Mouse (Mus musculus) megakaryocyte, adult 5-6 weeks (primary cell): ENCODE measurements around the gene Fibcd1. TPM values are rescaled to one million over a fixed set of nuclear protein-coding genes. Genes with fewer than 3 reads are reported as not detected.
A peak's percentile ranks its signal among the peaks of the same experiment; 100 is the strongest.

Experiments
- ATAC-seq: 2 replicates; pipeline ENCODE4 v1.8.0; 2016; ENCODE audit warnings: mild to moderate bottlenecking, inconsistent platforms; ENCODE audit not compliant: poor library complexity, severe bottlenecking
- total RNA-seq, 2 experiments: library from RNA; stranded (forward) in 1 of 2; stranded (reverse) in 1 of 2; fragments of 153-499, 151-499 nt in 1 of 2; fragments of 221-1000, 200-1000 nt in 1 of 2; gene quantifications; 2 replicates each; pipeline versions ENCODE4 v1.2.3 to v1.2.4; 2015 to 2017

Fibcd1 gene
- total RNA-seq, 2 experiments from 2014 or later: not detected

DNA sequence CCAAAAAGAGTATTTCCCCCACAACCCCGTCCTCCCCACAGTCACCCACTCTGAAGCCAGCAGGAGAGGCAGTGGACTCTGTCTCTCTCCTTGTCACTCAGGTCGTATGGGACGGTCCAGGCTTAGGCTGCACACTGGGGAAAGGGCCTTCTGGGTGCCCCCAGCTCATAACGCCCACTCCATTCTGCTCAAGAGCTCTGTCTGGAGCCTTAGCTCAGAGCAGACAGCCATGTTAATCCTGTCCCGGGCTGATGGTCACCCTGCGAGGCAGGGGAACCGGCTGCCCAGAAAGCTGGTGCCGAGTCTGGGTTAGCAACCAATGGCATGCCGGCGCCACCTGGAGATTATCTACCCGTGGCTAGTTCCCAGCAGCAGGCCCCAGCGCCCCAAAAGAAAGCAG is 12.7 kb upstream of the Fibcd1 start:
- no peak for ATAC-seq

DNA sequence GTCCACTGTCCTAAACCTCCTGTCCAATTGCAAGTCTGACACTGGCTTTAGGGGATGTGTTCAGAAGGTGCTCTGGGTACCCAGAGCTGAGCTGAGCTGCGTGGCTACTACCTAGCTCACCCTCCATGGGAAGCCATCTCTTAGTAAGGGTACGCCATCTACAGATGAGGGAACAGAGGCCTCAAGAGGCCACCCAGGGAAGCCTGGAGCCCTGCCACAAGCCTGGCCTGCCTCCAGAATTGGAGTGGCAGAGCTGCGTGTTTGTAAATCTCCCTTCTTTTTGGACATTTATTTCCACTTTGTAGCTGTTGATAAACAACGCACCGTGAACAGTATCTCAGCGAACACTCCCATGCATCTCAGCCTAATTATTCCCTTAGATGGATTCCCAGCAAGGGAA is 11.4 kb upstream of the Fibcd1 start:
- ATAC-seq: no peak

DNA sequence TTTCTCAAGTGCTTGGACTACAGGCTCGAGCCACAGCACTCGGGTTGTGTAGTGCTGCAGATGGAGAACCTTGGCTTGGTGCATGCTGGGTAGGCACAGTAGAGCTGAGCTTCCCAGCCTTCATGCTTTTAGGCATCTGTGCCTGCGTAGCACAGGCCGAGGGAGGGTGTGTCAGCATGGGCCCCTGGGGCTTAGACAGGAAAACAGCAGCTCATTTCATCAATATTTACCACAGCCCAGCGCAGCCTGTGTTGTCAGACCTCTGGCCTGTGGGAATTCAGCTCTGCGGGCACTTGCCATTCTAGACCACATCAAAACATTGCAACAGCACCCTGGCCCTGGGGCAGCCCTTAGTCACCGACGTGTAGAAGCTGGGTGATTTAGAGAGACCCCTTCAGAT is 10.2 kb upstream of the Fibcd1 start:
- ATAC-seq: no peak

DNA sequence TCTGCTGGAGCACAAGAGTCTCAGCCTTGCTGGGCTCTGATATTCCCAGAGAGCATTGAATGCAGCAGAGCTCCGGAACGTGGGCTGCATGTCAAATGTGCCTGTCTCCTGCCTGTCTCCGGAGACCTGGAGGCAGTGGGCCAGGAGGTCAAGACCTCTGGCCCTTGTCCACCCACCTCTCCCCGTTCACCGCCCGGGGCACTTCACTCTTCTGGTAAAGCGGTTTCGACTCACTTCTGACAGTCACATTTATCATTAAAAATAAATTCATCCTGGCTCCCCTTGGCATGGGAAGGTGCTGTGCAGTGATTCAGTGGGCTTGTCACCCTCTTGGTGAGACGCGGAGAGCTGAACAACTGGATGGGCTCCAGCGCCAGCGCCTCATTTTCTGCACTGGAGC is 4.3 kb upstream of the Fibcd1 start:
- ATAC-seq: no peak

DNA sequence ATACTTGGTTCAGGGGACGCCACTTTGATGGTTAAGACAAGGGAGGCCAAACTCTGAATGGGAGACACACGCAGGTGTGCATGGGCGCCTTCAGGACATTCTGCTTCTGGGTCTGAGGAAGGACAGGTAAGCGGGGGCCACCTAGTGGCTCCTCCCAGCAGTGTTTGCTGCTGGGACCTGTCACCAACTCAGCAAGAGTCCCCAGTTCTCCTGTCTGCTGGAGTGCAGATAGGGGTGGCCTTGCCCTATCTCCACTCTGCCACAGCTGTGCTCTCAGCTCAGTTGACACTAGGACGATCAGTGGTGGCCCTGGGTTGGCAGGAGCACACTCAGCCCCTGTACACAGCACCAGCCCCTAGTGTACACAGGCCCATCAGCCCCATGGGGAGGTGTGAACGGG is 2.1 kb upstream of the Fibcd1 start:
- no peak for ATAC-seq

DNA sequence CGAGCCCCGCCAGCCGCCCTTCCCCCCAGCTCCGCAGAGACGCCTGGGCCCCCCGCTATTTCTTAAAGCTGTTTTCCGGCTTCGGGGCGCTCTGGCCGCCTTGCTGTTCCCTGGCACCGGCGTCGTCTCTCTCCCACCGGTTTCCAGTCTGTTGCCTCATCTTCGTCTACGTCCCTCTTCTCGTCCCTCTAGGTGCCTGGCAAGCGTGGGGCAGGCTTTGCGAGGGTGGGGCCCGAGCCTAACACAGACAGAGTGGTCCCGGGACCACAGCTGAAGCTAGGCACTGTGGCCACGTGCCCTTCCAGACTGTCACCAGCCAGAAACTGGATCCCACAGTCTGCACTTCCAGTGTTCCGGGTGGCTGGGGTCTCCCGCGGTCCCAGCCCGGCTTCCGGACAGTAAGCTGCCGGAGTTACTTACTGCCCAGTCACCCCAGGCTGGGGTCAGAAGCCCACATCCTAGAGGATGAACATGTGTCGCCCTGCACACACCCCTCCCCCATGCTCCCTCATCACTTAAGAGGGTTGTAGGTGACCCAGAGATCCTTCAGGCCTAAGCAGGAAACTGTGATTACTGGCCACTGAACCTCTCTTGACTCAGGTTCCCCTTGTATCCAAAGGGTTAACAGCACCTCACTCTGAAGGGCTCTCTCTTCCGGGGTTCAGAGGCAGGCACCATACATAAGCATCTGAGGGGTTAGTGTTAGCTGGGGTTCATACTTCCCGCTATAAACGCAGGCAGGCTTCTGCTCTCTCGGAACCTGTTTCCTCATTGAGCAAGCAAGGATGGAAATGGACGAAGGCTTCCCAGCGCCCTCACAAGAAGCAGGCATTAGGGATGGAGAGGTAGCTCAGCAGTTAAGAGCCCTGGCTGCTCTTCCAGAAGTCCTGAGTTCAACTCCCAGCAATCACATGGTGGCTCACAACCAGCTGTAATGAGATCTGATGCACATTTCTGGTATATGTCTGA is 1.2 kb upstream of the Fibcd1 start:
- ATAC-seq: no peak

DNA sequence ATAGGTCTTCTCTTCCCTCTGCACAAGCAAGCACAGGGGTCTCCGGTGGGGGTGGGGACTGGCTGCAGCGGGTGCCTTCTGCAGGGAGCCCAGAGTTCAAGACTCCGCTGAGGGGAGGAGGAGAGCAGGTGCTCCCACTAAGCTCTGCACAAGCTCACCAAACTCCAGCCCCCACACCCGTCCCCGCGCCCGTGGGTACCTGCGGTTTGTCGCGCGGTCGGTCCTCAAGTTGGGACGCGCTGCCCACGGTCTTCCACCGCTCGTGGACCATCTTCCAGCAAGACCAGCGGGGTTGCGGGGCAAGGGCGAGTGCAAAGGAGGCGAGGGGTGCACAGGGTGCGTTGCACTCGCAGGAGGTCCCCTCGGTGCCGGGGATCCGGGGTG is 301 bp downstream of the Fibcd1 start:
- no peak for ATAC-seq

DNA sequence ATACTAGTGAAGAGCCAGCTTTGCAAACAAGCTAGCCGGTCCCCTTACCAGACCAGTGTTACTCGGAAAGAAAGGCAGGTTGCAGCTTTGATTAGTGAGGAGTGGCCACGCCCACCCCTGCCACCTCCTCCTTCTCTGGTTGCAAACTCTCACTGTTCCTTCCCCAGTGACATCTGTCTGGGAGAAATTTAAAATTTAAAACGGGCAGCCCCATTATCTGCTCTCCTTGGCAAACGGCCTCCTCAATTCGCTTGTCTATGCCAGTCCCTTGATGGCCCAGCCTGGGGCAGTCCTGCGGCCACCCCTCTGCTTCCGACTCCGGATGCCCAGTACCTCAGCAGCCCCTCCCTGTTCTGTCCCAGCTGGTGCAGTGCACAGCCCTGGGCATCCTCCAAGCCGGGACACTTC is 1.1 kb downstream of the Fibcd1 start:
- ATAC-seq: no peak

DNA sequence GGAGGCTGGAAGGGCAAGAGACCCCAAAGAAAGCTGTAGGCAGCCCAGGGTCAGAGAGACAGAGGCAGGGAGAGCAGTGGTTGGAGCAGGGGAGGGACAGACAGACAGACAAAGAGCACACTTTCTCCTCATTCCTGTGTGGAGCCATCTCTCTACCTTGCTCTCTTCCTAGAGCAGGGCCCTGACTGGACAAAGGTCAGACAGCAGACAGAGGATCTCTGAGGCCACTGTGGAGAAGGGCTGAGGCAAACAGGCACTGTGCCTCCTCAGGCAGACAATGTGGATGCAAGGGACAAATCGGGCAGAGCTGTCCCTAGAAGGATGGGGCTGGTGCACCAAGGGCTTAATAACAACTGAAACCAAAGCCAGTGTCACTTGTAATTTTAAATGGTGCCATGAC is 6.9 kb downstream of the Fibcd1 start:
- no peak for ATAC-seq

DNA sequence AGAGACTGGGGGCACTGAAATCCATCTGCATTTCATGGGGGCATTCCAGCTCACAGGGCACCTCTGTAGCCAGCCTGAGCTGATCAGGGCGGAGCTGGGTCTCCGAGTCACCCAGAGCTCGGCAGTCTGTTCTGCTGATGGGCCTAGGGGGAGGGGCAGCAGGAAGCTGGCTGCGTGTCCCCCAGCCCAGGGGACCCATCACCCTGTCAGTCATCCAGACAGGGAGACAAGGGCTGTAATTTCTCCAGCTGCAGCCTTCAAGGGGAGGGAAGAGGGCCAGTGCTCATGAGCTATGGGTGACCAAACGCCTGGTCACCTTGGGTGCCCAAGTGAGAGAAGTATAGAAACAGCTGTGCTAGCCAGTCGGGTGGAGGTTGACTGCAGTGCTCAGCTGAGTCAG is 8.8 kb downstream of the Fibcd1 start:
- no peak for ATAC-seq

DNA sequence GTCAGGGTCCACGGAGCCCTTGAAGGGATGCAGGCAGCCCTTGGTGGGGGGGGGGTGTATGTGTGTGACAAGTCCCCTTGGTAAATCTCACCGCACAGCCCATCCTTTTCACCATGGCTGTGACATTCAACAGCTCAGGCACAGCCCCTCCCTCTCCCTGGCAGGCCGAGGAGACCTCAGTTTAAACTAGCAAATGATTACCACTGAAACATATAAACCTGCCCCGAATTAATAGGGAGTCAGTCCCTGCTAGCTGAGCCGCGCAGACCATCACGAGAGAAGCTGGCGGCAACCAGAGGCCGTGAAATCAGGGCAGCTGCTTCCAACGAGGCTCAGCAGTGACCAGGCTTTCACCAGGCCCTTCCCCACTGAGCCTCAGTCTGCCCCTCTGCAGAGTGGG is 9.7 kb downstream of the Fibcd1 start:
- no peak for ATAC-seq

DNA sequence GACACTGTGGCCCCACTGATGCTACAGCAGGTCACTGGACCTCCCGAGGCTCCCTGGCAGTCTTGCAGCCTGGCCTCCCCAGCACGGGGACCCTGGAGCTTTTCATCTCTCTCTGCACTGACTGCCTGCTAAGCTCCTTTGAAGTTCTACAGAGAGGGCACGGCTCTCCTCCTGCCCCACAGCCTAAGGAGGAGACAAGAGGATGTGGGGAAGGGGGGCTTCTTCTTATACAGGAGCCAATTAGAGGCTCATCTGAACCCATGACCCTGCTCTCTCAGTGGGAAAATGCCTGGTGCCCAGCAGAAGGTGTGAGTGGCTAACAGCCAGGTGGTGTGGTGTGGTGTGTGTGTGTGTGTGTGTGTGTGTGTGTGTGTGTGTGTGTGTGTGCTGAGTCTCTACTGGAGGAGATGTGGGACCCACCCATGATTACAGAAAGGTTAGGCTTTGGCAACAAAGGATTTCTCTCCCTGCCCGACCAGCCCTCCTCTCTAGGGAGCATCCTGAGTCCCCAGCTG is 17.4 kb downstream of the Fibcd1 start:
- no peak for ATAC-seq

DNA sequence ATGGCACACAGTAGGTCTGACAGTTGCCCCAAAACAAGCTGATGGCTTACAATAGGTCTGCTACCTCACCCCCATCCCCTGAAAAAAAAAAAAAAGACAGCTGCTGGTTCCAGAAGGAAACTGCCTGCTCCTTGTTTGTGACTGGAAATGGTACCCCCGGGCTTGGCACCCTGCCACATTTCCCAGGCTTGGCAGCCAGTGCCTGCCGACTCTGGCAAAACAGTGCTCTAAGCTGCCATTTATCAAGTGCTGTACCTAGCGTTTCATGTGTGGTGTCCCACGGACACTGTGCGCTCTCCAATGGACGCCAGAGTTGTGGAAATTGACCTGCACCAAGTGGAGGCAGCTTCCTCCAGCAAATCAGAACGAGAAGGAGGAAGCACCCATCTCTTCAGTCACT is 17.9 kb downstream of the Fibcd1 start:
- no peak for ATAC-seq

DNA sequence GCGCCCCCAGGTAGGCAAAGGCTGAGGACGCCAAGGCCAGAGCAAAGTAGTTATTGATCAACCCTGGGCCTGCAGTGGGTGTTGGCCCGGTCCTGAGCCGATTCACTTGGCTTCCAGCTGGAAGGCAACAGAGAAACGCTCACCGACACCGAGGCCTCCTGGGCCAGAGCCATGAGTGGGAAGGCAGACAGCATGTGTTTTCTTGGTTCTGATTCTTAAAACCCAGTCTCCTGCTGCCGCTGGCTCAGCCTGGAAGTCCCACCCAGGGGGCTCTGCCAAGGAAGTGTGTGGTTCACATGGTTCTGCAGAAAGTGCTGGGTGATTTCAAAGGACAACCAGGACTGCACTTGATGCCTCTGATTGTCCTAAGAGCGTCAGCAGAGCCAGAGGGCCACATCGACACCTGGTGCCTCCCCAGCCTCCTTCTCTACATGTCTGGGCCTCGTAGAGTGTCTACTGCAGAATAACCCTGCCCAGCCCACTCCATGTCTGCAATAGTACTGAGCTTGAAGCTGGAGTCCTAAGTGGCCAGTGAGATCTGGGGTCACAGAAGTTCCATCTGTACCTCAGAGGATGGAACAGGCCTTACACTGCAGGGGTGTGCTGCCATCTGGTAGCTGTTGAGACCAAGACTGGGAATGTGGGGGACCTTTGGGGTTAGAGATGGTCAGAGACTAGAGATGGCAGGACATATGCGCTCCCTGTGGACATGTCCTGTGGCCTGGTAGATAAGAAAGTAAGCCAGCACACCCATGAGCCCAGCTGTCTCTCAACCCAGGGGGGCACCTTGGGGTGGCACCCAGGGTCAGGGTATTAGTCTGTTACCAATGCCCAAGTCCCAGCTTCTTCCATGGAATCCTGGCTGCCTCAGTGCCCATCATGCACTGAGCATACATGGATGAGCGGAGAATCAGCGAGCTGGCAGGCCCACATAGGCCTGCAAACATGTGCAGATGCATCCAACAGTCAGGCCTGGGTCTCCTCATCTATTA is 19.4 kb downstream of the Fibcd1 start:
- no peak for ATAC-seq

DNA sequence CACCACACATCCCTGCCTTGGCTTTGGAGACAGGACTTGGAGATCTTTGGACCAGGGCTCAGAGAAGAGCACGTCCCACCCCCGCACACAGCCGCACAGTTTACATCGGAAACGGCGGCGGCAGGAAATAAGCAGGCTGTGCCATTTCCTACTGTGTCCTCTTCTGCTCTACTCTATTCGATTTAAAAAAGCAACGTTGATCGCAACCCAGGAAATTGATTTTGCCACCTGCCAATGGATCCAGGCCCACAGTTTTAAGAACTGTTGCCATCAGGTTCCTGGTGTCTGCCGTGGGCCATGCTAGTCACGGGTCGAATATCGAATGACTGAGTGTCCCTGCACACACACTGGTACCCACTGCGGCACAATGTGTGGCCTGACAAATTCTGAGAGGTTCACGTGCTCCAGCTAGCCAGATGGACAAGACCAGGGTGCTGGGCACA is 20.3 kb downstream of the Fibcd1 start:
- no peak for ATAC-seq

DNA sequence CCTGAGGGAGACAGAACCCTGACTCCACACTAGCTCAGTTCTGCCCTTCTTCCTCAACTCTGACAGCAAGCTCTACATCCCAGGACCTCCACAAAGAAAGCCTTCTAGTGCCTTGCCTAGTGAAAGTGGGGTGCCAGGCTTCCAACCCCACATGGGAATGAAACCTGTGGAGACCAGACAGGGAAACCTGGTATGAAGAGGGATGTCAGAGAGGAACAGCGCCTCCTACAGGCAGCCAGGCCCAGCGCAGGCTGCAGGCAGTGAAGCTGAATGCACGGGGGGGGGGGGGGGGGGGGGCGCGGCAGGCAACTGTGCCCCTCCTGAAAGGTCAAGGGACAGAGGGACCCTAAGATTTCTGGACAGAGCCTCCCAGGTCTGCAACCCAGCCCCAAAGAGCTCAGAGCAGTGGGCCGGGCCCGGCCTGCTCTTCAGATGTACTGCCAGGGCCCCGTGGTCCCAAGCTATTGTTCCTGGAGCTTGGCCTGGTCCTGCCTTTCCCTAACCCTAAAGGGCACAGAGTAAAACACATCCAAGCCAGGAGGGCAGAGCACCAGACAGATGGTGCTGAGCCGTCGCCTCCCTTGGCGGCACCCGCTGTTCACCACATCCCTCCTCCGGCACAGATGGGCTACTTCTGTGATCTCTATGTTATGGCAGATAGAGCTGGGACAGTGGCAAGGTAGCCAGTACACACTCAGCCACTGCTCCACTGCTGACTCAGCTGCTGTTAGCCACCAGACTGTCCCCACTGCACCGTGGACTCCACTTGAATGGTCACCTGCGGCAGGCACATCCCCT is 21.7 kb downstream of the Fibcd1 start:
- ATAC-seq: no peak

DNA sequence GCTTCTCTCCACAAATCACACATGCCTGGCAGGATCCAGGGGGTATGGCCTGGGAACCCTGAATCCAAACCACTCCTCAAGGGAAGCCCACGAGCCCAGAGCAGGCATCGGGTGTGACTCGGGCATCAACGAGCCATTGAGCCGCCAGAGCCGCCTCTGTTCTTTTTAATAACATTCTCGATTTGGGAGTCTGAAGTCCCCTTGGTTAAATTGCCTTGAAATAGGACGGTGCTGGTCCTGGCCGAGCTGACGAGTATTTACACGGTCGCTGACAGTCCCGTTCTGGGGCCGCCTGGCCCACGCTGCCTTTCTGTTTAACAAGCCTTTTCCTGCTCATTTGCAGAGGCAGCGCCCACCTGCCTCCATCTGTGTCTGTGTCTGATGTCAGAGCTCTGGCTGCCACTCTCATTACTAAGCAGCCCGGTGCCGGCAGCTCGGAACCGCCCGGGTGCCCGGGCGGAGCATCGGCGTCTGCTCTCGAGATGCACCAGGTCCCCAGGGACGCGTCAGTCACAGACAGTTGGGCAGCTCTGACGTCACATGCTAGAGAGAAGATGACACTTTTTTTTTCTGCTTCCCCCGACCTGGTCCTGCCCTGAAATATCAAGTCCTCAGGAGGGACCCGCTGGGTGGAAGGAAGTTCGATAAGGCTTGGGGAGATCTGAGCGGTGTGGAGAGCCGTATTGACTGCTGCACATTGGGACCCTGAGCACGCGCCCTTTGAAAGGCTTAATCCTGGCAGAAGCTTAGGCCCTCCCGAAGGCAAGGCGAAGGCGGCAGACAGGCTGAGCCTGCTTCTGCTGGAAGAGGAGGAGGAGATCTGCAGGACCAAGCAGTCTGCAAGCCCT is 23.1 kb downstream of the Fibcd1 start:
- ATAC-seq: peak; percentile 7; the same call in 1 of the 2 replicates

DNA sequence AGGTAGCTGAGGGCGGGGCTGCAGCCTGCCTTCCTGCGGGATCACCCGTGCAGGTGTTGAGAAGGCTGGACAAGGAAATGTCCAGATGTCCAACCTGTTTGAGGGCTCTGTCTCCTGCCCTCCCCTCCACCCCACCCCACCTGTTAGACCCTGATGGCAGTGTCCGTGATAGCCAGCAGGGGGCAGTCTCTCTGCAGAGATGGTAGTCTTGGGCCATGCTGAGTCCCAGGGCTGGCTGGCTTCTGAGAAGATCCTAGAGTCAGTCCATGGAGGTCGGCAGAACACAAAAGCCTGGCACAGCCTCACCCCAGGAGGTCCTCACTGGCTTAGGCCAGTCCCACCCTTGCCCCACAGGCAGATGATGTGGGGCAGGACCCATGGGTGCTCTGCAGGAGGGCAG is 30.4 kb downstream of the Fibcd1 start:
- ATAC-seq: 0 out of 2 replicates have a peak, but pooled peaks have one; percentile 17

DNA sequence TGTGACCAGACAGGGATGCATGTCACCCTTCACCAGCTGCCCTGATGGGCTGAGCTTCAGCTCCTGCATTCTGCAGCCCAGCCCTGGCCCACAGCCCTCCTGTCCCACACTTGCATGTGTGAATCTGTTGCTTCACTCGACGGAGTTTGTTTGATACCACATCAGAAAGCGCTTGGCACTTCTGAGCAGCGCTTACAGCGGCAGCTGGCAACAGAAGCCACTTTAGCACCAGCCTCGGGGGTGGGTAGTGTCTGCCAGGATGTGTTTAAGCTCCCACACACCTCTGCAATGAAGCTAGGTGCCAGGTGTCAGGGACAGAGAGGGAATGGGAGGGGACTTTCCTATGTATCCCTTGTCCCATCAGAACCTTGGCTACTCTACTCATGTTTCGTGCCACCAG is 31.1 kb downstream of the Fibcd1 start:
- peak; percentile 26; the same call in 1 of the 2 replicates for ATAC-seq
